Mouse (Mus musculus): Measurements from ENCODE around the gene Atad1.

DNA sequence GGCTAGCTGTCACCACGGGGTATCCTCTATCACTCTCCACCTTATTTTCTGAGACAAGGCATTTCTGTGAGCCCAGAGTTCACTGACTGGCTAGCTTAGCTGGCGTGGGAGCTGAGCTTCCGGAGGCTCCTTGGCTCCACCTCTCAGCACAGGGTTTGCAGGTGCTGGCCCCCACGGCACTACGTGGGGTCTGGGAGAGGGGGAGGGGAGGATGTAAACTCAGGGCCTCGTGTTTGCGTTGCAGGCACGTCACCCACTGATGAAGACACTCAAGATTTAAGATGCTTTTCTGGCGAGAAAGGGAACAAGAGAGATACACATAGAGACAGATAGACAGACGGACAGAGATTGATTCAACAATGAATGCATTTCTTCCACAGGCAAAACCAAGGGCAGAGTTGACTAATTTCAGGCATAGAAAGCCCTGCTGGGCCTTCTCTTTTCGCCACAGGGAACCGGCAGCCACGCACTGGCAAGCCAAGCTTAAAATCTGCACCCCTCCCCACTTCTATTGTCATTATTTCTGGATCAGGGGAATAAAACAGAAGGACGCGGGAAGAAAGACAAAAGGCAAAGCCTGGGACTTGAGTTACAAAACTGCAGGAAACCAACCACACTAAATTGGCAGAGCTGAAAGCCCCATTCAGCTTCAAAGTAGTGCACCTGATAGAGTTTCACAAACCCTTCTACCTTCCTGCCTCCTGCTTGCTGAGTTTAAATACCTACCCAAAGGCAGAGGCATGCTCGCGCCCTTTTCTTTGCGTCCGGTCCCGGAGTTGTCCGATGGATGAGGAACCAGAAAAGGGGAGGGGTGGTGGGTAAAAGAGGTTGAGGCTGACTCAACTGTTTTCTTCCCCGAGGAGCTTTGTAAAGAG is 12.9 kb downstream of the Atad1 start:
- no peak for TF ChIP-seq GATA1 (IDR thresholded peaks at IDR 0.05; ENCODE audit: low read length)
- no peak for TF ChIP-seq TAL1 (IDR thresholded peaks at IDR 0.05; ENCODE audit: low read length)
